Comparison of ENCODE assay signal across 22 mouse cellular contexts in the genomic region with DNA sequence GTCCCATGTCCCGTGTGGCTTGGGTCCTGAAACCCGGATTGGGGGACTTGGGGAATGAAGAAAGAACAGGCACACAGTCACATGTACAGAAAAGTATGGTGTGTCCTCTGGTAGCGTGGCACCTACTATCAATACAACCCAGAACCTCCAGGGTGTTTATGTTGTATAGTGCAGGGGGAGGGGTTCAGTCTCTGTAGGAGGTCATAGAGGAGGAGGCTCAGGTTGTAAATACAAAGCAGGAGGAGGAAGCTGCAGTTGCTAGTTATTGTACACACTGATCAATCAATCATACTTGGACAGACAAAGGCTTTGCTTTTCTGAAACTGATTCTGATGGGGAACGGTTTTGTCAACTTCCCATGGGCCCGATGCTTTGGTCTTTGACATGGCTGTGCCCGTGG. TPM values are rescaled to one million over a fixed set of nuclear protein-coding genes. Genes with fewer than 3 reads are reported as not detected.
A peak's percentile ranks its signal among the peaks of the same experiment; 100 is the strongest.
DNase-seq lines count a peak whose midpoint lies in the region; ATAC-seq and TF ChIP-seq lines count a peak whose summit lies in the region.
"Had no signal": no experiment of that assay in that cellular context is flagged by ENCODE, and none has a peak within 500 bp of the region (broad histone marks: within the 10 kb centered on the region; RNA-seq: fewer than 3 reads in every experiment).

No protein-coding gene starts in this region.

- H3K9me3 ChIP-seq in midbrain, postnatal 0 days (ENCODE audit: low read length), result no peaks in the 10 kb centered on the region
- H3K9me3 ChIP-seq in midbrain, embryonic 14.5 days (ENCODE audit: control insufficient read depth, low read length), result no peaks in the 10 kb centered on the region
- H3K9me3 ChIP-seq: embryonic facial prominence, embryonic 15.5 days; forebrain, embryonic 10.5 days; heart, embryonic 10.5 days; hindbrain, embryonic 13.5 days had no signal

- TF ChIP-seq CTCF in midbrain, postnatal 0 days (IDR thresholded peaks at IDR 0.05), result no peak
- TF ChIP-seq CTCF in bone marrow, adult 2 months (IDR thresholded peaks at IDR 0.05; ENCODE audit: control insufficient read depth, insufficient read depth, low read length), result no peak

- H3K27ac ChIP-seq in midbrain, postnatal 0 days (ENCODE audit: low read depth, low read length), result no peak overlapping the region
- no peak overlapping the region for H3K27ac ChIP-seq in midbrain, embryonic 14.5 days (replicated peaks; ENCODE audit: low read depth, low read length)
- peak overlapping the region; percentile 36; the same call in 1 of the 2 replicates for H3K27ac ChIP-seq in bone marrow, adult 2 months (ENCODE audit: control insufficient read depth, insufficient read depth, low read depth, low read length, poor library complexity)
- H3K27ac ChIP-seq: embryonic facial prominence, embryonic 15.5 days; forebrain, embryonic 10.5 days; heart, embryonic 10.5 days; hindbrain, embryonic 13.5 days had no signal

- H3K4me2 ChIP-seq in midbrain, postnatal 0 days (ENCODE audit: low read depth, low read length, poor library complexity, severe bottlenecking), result no peak overlapping the region
- no peak overlapping the region for H3K4me2 ChIP-seq in midbrain, embryonic 14.5 days (ENCODE audit: low read length)
- H3K4me2 ChIP-seq: embryonic facial prominence, embryonic 15.5 days; hindbrain, embryonic 13.5 days had no signal

- H3K27me3 ChIP-seq in midbrain, postnatal 0 days (ENCODE audit: insufficient read depth, low read length), result no peaks in the 10 kb centered on the region
- H3K27me3 ChIP-seq in midbrain, embryonic 14.5 days (ENCODE audit: control insufficient read depth, insufficient read depth, low read length), result no peaks in the 10 kb centered on the region
- H3K27me3 ChIP-seq: embryonic facial prominence, embryonic 15.5 days; hindbrain, embryonic 13.5 days had no signal

- no peaks in the 10 kb centered on the region for H3K4me1 ChIP-seq in midbrain, postnatal 0 days (ENCODE audit: insufficient read depth, low read length)
- no peaks in the 10 kb centered on the region for H3K4me1 ChIP-seq in midbrain, embryonic 14.5 days (ENCODE audit: control insufficient read depth, insufficient read depth, low read length)
- H3K4me1 ChIP-seq in bone marrow, adult 2 months (ENCODE audit: control insufficient read depth, insufficient read depth, low read length), result no peaks in the 10 kb centered on the region; the same call in 1 of the 2 replicates
- H3K4me1 ChIP-seq: embryonic facial prominence, embryonic 15.5 days; forebrain, embryonic 10.5 days; heart, embryonic 10.5 days; hindbrain, embryonic 13.5 days had no signal

- no peaks in the 10 kb centered on the region for H3K36me3 ChIP-seq in midbrain, postnatal 0 days (ENCODE audit: insufficient read depth, low read length)
- H3K36me3 ChIP-seq in midbrain, embryonic 14.5 days (ENCODE audit: control insufficient read depth, insufficient read depth, low read length), result no peaks in the 10 kb centered on the region
- H3K36me3 ChIP-seq: embryonic facial prominence, embryonic 15.5 days; forebrain, embryonic 10.5 days; heart, embryonic 10.5 days; hindbrain, embryonic 13.5 days had no signal

- no peak for DNase-seq in midbrain, postnatal 0 days (ENCODE audit: low spot score)
- DNase-seq in midbrain, embryonic 14.5 days, result no peak
- no peak for DNase-seq in adrenal gland, postnatal 25 days
- no peak for DNase-seq in urinary bladder, postnatal 25 days (ENCODE audit: low spot score)
- no peak for DNase-seq in urinary bladder, adult 18-20 months (ENCODE audit: low spot score in 2 of 2)
- DNase-seq: adrenal gland, adult 2 months; adrenal gland, postnatal 36 days; cerebellum, adult 11 months; cerebellum, adult 8-10 months; cerebellum, postnatal 14 days; embryo, embryonic 11 days; heart, adult 18-20 months; heart, postnatal 10 days had no signal

- TF ChIP-seq POLR2A in bone marrow, adult 2 months (IDR thresholded peaks at IDR 0.05; ENCODE audit: borderline replicate concordance, control insufficient read depth, low read depth, low read length), result no peak

- 90% methylated on average over 6 of the region's 6 CpGs for WGBS in midbrain, postnatal 0 days
- WGBS in midbrain, embryonic 14.5 days, result 83% methylated on average over 6 of the region's 6 CpGs
- WGBS in bone marrow, adult 2 months, result 62% methylated on average over 6 of the region's 6 CpGs

- 0 out of 2 replicates have a peak, but pooled peaks have one; percentile 16 for ATAC-seq in midbrain, postnatal 0 days (ENCODE audit: low FRiP score)
- no peak for ATAC-seq in midbrain, embryonic 14.5 days (ENCODE audit: low FRiP score, low TSS enrichment)
- ATAC-seq in megakaryocyte, adult 5-6 weeks (ENCODE audit: poor library complexity, severe bottlenecking), result peak; percentile 34
- ATAC-seq: forebrain, embryonic 14.5 days; intestine, postnatal 0 days had no signal

- no peak overlapping the region for H3K9ac ChIP-seq in midbrain, postnatal 0 days (replicated peaks; ENCODE audit: low read length, poor library complexity, severe bottlenecking)
- H3K9ac ChIP-seq in midbrain, embryonic 14.5 days (replicated peaks; ENCODE audit: low read length), result no peak overlapping the region
- H3K9ac ChIP-seq: embryonic facial prominence, embryonic 15.5 days; hindbrain, embryonic 13.5 days had no signal

- no peak overlapping the region for H3K4me3 ChIP-seq in midbrain, postnatal 0 days (ENCODE audit: low read depth, low read length)
- no peak overlapping the region for H3K4me3 ChIP-seq in midbrain, embryonic 14.5 days (replicated peaks; ENCODE audit: low read depth, low read length)
- H3K4me3 ChIP-seq in bone marrow, adult 2 months (replicated peaks; ENCODE audit: control insufficient read depth, low read depth, low read length), result no peak overlapping the region
- H3K4me3 ChIP-seq: embryonic facial prominence, embryonic 15.5 days; erythroblast, embryonic 14.5 days; forebrain, embryonic 10.5 days; heart, embryonic 10.5 days; hindbrain, embryonic 13.5 days had no signal

RNA-seq across cellular contexts. Expression of gene Glrx, which starts 8.0 kb away (rescaled TPM):
- 61.7 and 66.3 TPM in 2 replicates for total RNA-seq in midbrain, postnatal 0 days (2014; rRNA removed)
- 69.3 and 71.4 TPM in 2 replicates for polyA plus RNA-seq in midbrain, postnatal 0 days (2015; fragmentation: Nextera tagmentation; extraction: Ambion mirVana)
- 40.7 and 48.3 TPM in 2 replicates for polyA plus RNA-seq in midbrain, embryonic 14.5 days (2014; fragmentation: Nextera tagmentation; extraction: Ambion mirVana)
- 27.7 and 64.5 TPM in 2 replicates for polyA plus RNA-seq in bone marrow, adult 2 months (2011; ENCODE audit: insufficient read depth, insufficient read length, low replicate concordance, missing spikeins)
- 272 and 276 TPM in 2 replicates for total RNA-seq in megakaryocyte, adult 5-6 weeks (2015)
- total RNA-seq in megakaryocyte, adult 5-6 weeks (2017), result 147 and 155 TPM in 2 replicates
- total RNA-seq in adrenal gland, postnatal 25 days (2021), result 16.7 and 20.6 TPM in 2 replicates
